Mouse (Mus musculus) ES-Bruce4 (cell line): ENCODE results near the gene Nubp1.

Experiments
- CTCF ChIP-seq: IDR thresholded peaks from one replicate; pipeline ENCODE4 v1.8.1; 2011; ENCODE audit warnings: low read depth, low read length
- POLR2A ChIP-seq: IDR thresholded peaks from one replicate; pipeline ENCODE4 v1.8.1; 2011; ENCODE audit warnings: low read length; ENCODE audit not compliant: insufficient read depth

DNA sequence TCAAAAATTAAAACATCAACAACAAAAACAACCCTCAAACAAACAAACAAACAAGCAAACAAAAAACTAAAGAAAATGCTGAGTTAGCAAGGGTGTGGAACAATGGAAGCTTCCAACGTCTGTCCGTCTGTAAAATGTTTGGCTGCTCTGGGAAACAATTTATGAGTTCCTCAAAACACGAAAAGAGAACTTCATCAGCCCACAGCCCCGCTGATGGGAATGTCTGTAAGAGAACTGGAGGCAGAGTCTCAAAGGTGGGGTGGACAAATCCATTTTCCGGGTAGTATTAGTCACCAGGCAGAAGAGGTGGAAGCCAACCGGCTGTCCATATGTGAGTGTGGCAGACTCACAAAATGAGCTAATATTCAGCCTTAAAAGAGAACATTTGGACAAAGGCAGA is 29.6 kb downstream of the Nubp1 start:
- TF ChIP-seq POLR2A (no peak), CTCF (no peak)
